In the genomic region with DNA sequence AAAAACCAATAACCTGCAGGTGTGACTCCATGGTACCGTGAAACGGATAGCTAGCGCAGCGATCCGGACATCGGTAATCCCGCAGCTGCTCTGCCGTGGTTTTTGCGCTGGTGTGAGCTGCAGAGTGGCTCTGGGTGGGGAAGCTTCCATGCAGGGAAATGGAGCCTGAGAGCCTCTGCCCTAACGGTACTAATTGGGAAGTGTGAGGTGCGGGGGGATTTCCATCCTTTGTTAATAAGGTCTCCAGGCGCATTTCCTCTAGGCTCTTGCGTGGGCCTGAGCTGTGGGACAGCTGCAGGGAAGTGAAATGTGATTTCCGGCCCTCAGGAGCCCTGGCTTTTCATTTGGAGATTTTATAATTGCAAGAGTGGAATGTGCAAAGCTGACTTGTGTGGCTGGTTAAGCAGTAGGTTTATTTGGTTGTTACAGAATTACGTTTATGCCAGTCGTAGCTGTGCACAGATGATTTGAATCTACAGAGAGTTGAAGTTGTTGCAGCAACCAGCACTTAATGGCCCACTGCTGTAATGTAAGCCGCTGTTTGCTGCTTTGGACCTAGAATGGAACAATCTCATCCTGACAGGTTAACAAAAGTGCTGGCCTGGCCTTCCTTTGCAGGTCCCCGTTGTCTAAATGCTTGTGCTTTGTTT, we compare ENCODE assay signal across 10 mouse cellular contexts. TPM values are rescaled to one million over a fixed set of nuclear protein-coding genes. Genes with fewer than 3 reads are reported as not detected.
DNase-seq lines count a peak whose midpoint lies in the region; ATAC-seq and TF ChIP-seq lines count a peak whose summit lies in the region.
"Had no signal": no experiment of that assay in that cellular context is flagged by ENCODE, and none has a peak within 500 bp of the region (broad histone marks: within the 10 kb centered on the region; RNA-seq: fewer than 3 reads in every experiment).

No protein-coding gene starts in this region.

- ATAC-seq in midbrain, embryonic 15.5 days (replicated peaks), result no peak
- no peak for ATAC-seq in midbrain, embryonic 11.5 days (ENCODE audit: low FRiP score)
- no peak for ATAC-seq in intestine, postnatal 0 days
- no peak for ATAC-seq in stomach, embryonic 16.5 days (ENCODE audit: insufficient read depth, low FRiP score)
- no peak for ATAC-seq in frontal cortex, adult (ENCODE audit: low TSS enrichment)

- no peaks in the 10 kb centered on the region for H3K9me3 ChIP-seq in midbrain, embryonic 15.5 days
- no peaks in the 10 kb centered on the region for H3K9me3 ChIP-seq in midbrain, embryonic 11.5 days (ENCODE audit: control insufficient read depth, low read length)
- no peaks in the 10 kb centered on the region for H3K9me3 ChIP-seq in intestine, postnatal 0 days (ENCODE audit: control insufficient read depth)
- H3K9me3 ChIP-seq in stomach, embryonic 16.5 days (replicated peaks; ENCODE audit: control insufficient read depth, low read length), result no peaks in the 10 kb centered on the region
- H3K9me3 ChIP-seq: liver, embryonic 13.5 days had no signal

- no peak overlapping the region for H3K9ac ChIP-seq in midbrain, embryonic 15.5 days
- H3K9ac ChIP-seq in midbrain, embryonic 11.5 days (ENCODE audit: low read length), result no peak overlapping the region
- H3K9ac ChIP-seq in intestine, postnatal 0 days (ENCODE audit: low read depth, low read length), result no peak overlapping the region
- no peak overlapping the region for H3K9ac ChIP-seq in stomach, embryonic 16.5 days (ENCODE audit: low read length)
- H3K9ac ChIP-seq: liver, embryonic 13.5 days had no signal

- no peaks in the 10 kb centered on the region for H3K4me1 ChIP-seq in midbrain, embryonic 15.5 days
- no peaks in the 10 kb centered on the region for H3K4me1 ChIP-seq in midbrain, embryonic 11.5 days (ENCODE audit: control insufficient read depth, insufficient read depth, low read length)
- no peaks in the 10 kb centered on the region for H3K4me1 ChIP-seq in intestine, postnatal 0 days (replicated peaks; ENCODE audit: control insufficient read depth, insufficient read depth, low read length)
- no peaks in the 10 kb centered on the region for H3K4me1 ChIP-seq in stomach, embryonic 16.5 days (ENCODE audit: control insufficient read depth, insufficient read depth, low read length)
- no peaks in the 10 kb centered on the region for H3K4me1 ChIP-seq in thymus, adult 2 months (replicated peaks; ENCODE audit: control insufficient read depth, insufficient read depth, low read length)

- 77% methylated on average over 18 of the region's 18 CpGs for WGBS in midbrain, embryonic 15.5 days
- 89% methylated on average over 18 of the region's 18 CpGs for WGBS in midbrain, embryonic 11.5 days
- 80% methylated on average over 18 of the region's 18 CpGs for WGBS in intestine, postnatal 0 days
- 83% methylated on average over 18 of the region's 18 CpGs for WGBS in stomach, embryonic 16.5 days
- WGBS in thymus, adult 2 months, result 94% methylated on average over 18 of the region's 18 CpGs

- H3K36me3 ChIP-seq in midbrain, embryonic 15.5 days (replicated peaks), result no peaks in the 10 kb centered on the region
- no peaks in the 10 kb centered on the region for H3K36me3 ChIP-seq in midbrain, embryonic 11.5 days (ENCODE audit: control insufficient read depth, insufficient read depth, low read length)
- H3K36me3 ChIP-seq in intestine, postnatal 0 days (ENCODE audit: control insufficient read depth, insufficient read depth), result no peaks in the 10 kb centered on the region
- no peaks in the 10 kb centered on the region for H3K36me3 ChIP-seq in stomach, embryonic 16.5 days (ENCODE audit: control insufficient read depth, insufficient read depth, low read length)
- H3K36me3 ChIP-seq in thymus, adult 2 months (ENCODE audit: control insufficient read depth, insufficient read depth, low read length), result no peaks in the 10 kb centered on the region

- H3K4me3 ChIP-seq in midbrain, embryonic 15.5 days, result no peak overlapping the region
- no peak overlapping the region for H3K4me3 ChIP-seq in midbrain, embryonic 11.5 days (ENCODE audit: low read depth, low read length)
- no peak overlapping the region for H3K4me3 ChIP-seq in intestine, postnatal 0 days (ENCODE audit: low read depth, low read length)
- H3K4me3 ChIP-seq in stomach, embryonic 16.5 days (replicated peaks; ENCODE audit: low read length), result no peak overlapping the region
- no peak overlapping the region for H3K4me3 ChIP-seq in thymus, adult 2 months (ENCODE audit: control insufficient read depth, insufficient read depth, low read length)
- H3K4me3 ChIP-seq: liver, embryonic 13.5 days had no signal

- H3K27ac ChIP-seq in midbrain, embryonic 15.5 days, result 0 out of 2 replicates have a peak overlapping the region, but pooled peaks have one; percentile 3
- no peak overlapping the region for H3K27ac ChIP-seq in midbrain, embryonic 11.5 days (ENCODE audit: low read depth, low read length)
- peak overlapping the region; percentile 8; the same call in 1 of the 2 replicates for H3K27ac ChIP-seq in intestine, postnatal 0 days (ENCODE audit: low read depth, low read length)
- H3K27ac ChIP-seq in stomach, embryonic 16.5 days (ENCODE audit: low read length), result peak overlapping the region; percentile 62
- no peak overlapping the region for H3K27ac ChIP-seq in thymus, adult 2 months (ENCODE audit: control insufficient read depth, insufficient read depth, low read length)
- H3K27ac ChIP-seq: liver, embryonic 13.5 days had no signal

- H3K4me2 ChIP-seq in midbrain, embryonic 15.5 days, result no peak overlapping the region
- no peak overlapping the region for H3K4me2 ChIP-seq in midbrain, embryonic 11.5 days
- H3K4me2 ChIP-seq in intestine, postnatal 0 days (replicated peaks; ENCODE audit: low read depth), result no peak overlapping the region
- H3K4me2 ChIP-seq in stomach, embryonic 16.5 days (ENCODE audit: low read depth, low read length), result no peak overlapping the region
- H3K4me2 ChIP-seq: liver, embryonic 13.5 days had no signal

- DNase-seq in gastrocnemius, postnatal 25 days, result peak; percentile 18
- DNase-seq in gastrocnemius, adult 8-10 months (ENCODE audit: low spot score in 2 of 2), result no peak
- no peak for DNase-seq in midbrain, embryonic 11.5 days (ENCODE audit: low spot score, missing footprints)
- no peak for DNase-seq in thymus, adult 2 months
- DNase-seq: adrenal gland, postnatal 10 days; liver, embryonic 13.5 days had no signal

- no peaks in the 10 kb centered on the region for H3K27me3 ChIP-seq in midbrain, embryonic 15.5 days (replicated peaks)
- no peaks in the 10 kb centered on the region for H3K27me3 ChIP-seq in midbrain, embryonic 11.5 days (ENCODE audit: control insufficient read depth, insufficient read depth, low read length)
- no peaks in the 10 kb centered on the region for H3K27me3 ChIP-seq in intestine, postnatal 0 days (replicated peaks; ENCODE audit: control insufficient read depth, insufficient read depth, low read length)
- no peaks in the 10 kb centered on the region for H3K27me3 ChIP-seq in stomach, embryonic 16.5 days (ENCODE audit: control insufficient read depth, insufficient read depth, low read length)
- no peaks in the 10 kb centered on the region for H3K27me3 ChIP-seq in thymus, adult 2 months (ENCODE audit: control insufficient read depth, insufficient read depth, low read length)
- H3K27me3 ChIP-seq: liver, embryonic 13.5 days had no signal

- TF ChIP-seq CTCF in intestine, postnatal 0 days (IDR thresholded peaks at IDR 0.05; ENCODE audit: low read depth), result no peak
- no peak for TF ChIP-seq CTCF in thymus, adult 2 months (IDR thresholded peaks at IDR 0.05; ENCODE audit: borderline replicate concordance, control insufficient read depth, extremely low read depth, insufficient read depth, low read length, poor library complexity)

- no peak for TF ChIP-seq POLR2A in thymus, adult 2 months (IDR thresholded peaks at IDR 0.05; ENCODE audit: control insufficient read depth, extremely low read depth, insufficient read depth, low read length, poor library complexity)

RNA-seq across cellular contexts. Expression of gene Ppp2r3c, which starts 19.0 kb away (rescaled TPM):
- total RNA-seq in gastrocnemius, postnatal 25 days (2021), result 10 to 100 TPM; 10.1 to 10.3 TPM
- total RNA-seq in gastrocnemius, adult 8-10 months (2022), result 10 to 100 TPM in 1 of 4 experiments, 1 to 10 TPM in 3; 7.5 to 11.3 (median 9.5) TPM
- 18.8 and 19.7 TPM in 2 replicates for polyA plus RNA-seq in midbrain, embryonic 15.5 days (2015; fragmentation: Nextera tagmentation; extraction: Ambion mirVana)
- 33.4 and 37.4 TPM in 2 replicates for polyA plus RNA-seq in midbrain, embryonic 11.5 days (2014; fragmentation: Nextera tagmentation; extraction: Ambion mirVana)
- polyA plus RNA-seq in intestine, postnatal 0 days (2015; fragmentation: Nextera tagmentation; extraction: Ambion mirVana), result 7.7 and 8.6 TPM in 2 replicates
- 10.6 and 10.9 TPM in 2 replicates for polyA plus RNA-seq in stomach, embryonic 16.5 days (2015; fragmentation: Nextera tagmentation; extraction: Ambion mirVana)
- 3.6 and 3.9 TPM in 2 replicates for polyA plus RNA-seq in thymus, adult 2 months (2012; rRNA removed)

RNA-seq across cellular contexts. Expression of gene 1110008L16Rik, which starts 22.4 kb away (rescaled TPM):
- total RNA-seq in gastrocnemius, postnatal 25 days (2021), result 1 to 10 TPM; 8.7 to 8.9 TPM
- total RNA-seq in gastrocnemius, adult 8-10 months (2022), result 10 to 100 TPM; 11.6 to 13.5 (median 12.1) TPM
- polyA plus RNA-seq in midbrain, embryonic 15.5 days (2015; fragmentation: Nextera tagmentation; extraction: Ambion mirVana), result 10.6 and 10.7 TPM in 2 replicates
- 17.1 and 17.9 TPM in 2 replicates for polyA plus RNA-seq in midbrain, embryonic 11.5 days (2014; fragmentation: Nextera tagmentation; extraction: Ambion mirVana)
- 10.1 and 11.9 TPM in 2 replicates for polyA plus RNA-seq in intestine, postnatal 0 days (2015; fragmentation: Nextera tagmentation; extraction: Ambion mirVana)
- polyA plus RNA-seq in stomach, embryonic 16.5 days (2015; fragmentation: Nextera tagmentation; extraction: Ambion mirVana), result 22.5 and 23.9 TPM in 2 replicates
- polyA plus RNA-seq in thymus, adult 2 months (2012; rRNA removed), result 6.1 and 6.7 TPM in 2 replicates

Comparison
In these comparisons a context has a peak if more than half of its experiments do, and no peak if none do; other contexts are left out.
1. H3K27ac ChIP-seq: peak in midbrain, embryonic 15.5 days (single experiment), intestine, postnatal 0 days (single experiment) and stomach, embryonic 16.5 days (single experiment); none in midbrain, embryonic 11.5 days (single experiment) and thymus, adult 2 months (single experiment).